Mouse (Mus musculus): Measurements from ENCODE around the gene Gm5169. TPM values are rescaled to one million over a fixed set of nuclear protein-coding genes. Genes with fewer than 3 reads are reported as not detected.
"Not testable (repeated sequence)": the region's sequence is repeated elsewhere in the genome, so short reads cannot be mapped to it uniquely, and the experiment has no call there.

Gm5169 gene
- total RNA-seq (2014; rRNA removed) (not detected in 2 replicates), polyA plus RNA-seq (2012; rRNA removed) (not detected in 2 replicates)

GRCm38 (mm10) chrX:25301355-25301754, at the start of gene Gm5169:
TSS of gene Gm5169 (minus strand) at chrX:25301455.
- not testable (repeated sequence) for H3K4me3 ChIP-seq (ENCODE audit: insufficient read depth, low read depth, low read length); H3K27me3 ChIP-seq (ENCODE audit: control insufficient read depth, insufficient read depth, low read length); H3K27ac ChIP-seq (replicated peaks; ENCODE audit: insufficient read depth, low read depth, low read length); DNase-seq (ENCODE audit: extremely low read depth, low read depth, low spot score); H3K36me3 ChIP-seq (ENCODE audit: control insufficient read depth, insufficient read depth, low read length); H3K9ac ChIP-seq (ENCODE audit: low read depth, low read length); H3K4me1 ChIP-seq (ENCODE audit: control insufficient read depth, insufficient read depth, low read length); H3K79me2 ChIP-seq (ENCODE audit: control insufficient read depth, insufficient read depth, low read length)
- WGBS, result no CpG with 5 or more reads among the region's 6 CpGs

- WGBS, result 91% methylated on average over 14 of the region's 15 CpGs
These were observed 46.2 kb upstream of the Gm5169 start for GRCm38 (mm10) chrX:25347424-25347823.

More at GRCm38 (mm10) chrX:25347424-25347823, 46.2 kb upstream of the Gm5169 start:
- not testable (repeated sequence) for H3K4me1 ChIP-seq (ENCODE audit: control insufficient read depth, insufficient read depth, low read length); H3K27me3 ChIP-seq (ENCODE audit: control insufficient read depth, insufficient read depth, low read length); H3K79me2 ChIP-seq (ENCODE audit: control insufficient read depth, insufficient read depth, low read length); H3K27ac ChIP-seq (replicated peaks; ENCODE audit: insufficient read depth, low read depth, low read length); H3K9ac ChIP-seq (ENCODE audit: low read depth, low read length); H3K36me3 ChIP-seq (ENCODE audit: control insufficient read depth, insufficient read depth, low read length); H3K4me3 ChIP-seq (ENCODE audit: insufficient read depth, low read depth, low read length); DNase-seq (ENCODE audit: extremely low read depth, low read depth, low spot score)

Measured in liver, adult 2 months (tissue).